Mouse (Mus musculus): ENCODE data around the gene Casc1. TPM values are rescaled to one million over a fixed set of nuclear protein-coding genes. Genes with fewer than 3 reads are reported as not detected.

The Casc1 gene
- polyA plus RNA-seq, 2 experiments, result 0.41 to 0.93 TPM

- TF ChIP-seq POLR2A (IDR thresholded peaks at IDR 0.05; ENCODE audit: borderline replicate concordance, extremely low read depth, insufficient read depth, insufficient read length), result no peak
- Histone ChIP-seq H3K9me3 (ENCODE audit: control insufficient read depth, low read length) (no peaks in the 10 kb centered on the region), H3K4me2 (replicated peaks; ENCODE audit: low read depth, low read length, severe bottlenecking) (no peak overlapping the region), H3K4me3 (replicated peaks; ENCODE audit: low read length) (no peak overlapping the region), H3K27me3 (ENCODE audit: control insufficient read depth, insufficient read depth, low read length) (no peaks in the 10 kb centered on the region), H3K9ac (ENCODE audit: low read depth, low read length, severe bottlenecking) (no peak overlapping the region), H3K4me1 (ENCODE audit: control insufficient read depth, insufficient read depth, low read length) (peaks cover 35% of the 10 kb centered on the region), H3K36me3 (ENCODE audit: control insufficient read depth, insufficient read depth, low read length) (no peaks in the 10 kb centered on the region), H3K27ac (replicated peaks; ENCODE audit: low read depth, low read length) (no peak overlapping the region)
- 72% methylated on average over 14 of the region's 14 CpGs for WGBS
- ATAC-seq (ENCODE audit: low FRiP score, low read depth), result no peak
- no peak for DNase-seq (ENCODE audit: low spot score)
These were observed 38.8 kb downstream of the Casc1 start for GRCm38 (mm10) chr6:145171892-145172606.

- Histone ChIP-seq H3K4me3 (replicated peaks; ENCODE audit: low read length) (no peak overlapping the region), H3K36me3 (ENCODE audit: control insufficient read depth, insufficient read depth, low read length) (no peaks in the 10 kb centered on the region), H3K9ac (ENCODE audit: low read depth, low read length, severe bottlenecking) (no peak overlapping the region), H3K27ac (replicated peaks; ENCODE audit: low read depth, low read length) (no peak overlapping the region), H3K9me3 (ENCODE audit: control insufficient read depth, low read length) (no peaks in the 10 kb centered on the region), H3K27me3 (ENCODE audit: control insufficient read depth, insufficient read depth, low read length) (no peaks in the 10 kb centered on the region), H3K4me1 (ENCODE audit: control insufficient read depth, insufficient read depth, low read length) (no peaks in the 10 kb centered on the region), H3K4me2 (replicated peaks; ENCODE audit: low read depth, low read length, severe bottlenecking) (no peak overlapping the region)
- 58% methylated on average over 5 of the region's 5 CpGs for WGBS
- ATAC-seq (ENCODE audit: low FRiP score, low read depth), result no peak
- DNase-seq (ENCODE audit: low spot score), result no peak
- TF ChIP-seq POLR2A (IDR thresholded peaks at IDR 0.05; ENCODE audit: borderline replicate concordance, extremely low read depth, insufficient read depth, insufficient read length), result no peak
These were observed 50.2 kb downstream of the Casc1 start for GRCm38 (mm10) chr6:145160581-145160980.

GRCm38 (mm10) chr6:145158619-145159018, 52.2 kb downstream of the Casc1 start:
- Histone ChIP-seq H3K9me3 (ENCODE audit: control insufficient read depth, low read length) (no peaks in the 10 kb centered on the region), H3K4me3 (replicated peaks; ENCODE audit: low read length) (no peak overlapping the region), H3K9ac (ENCODE audit: low read depth, low read length, severe bottlenecking) (no peak overlapping the region), H3K4me2 (replicated peaks; ENCODE audit: low read depth, low read length, severe bottlenecking) (no peak overlapping the region), H3K4me1 (ENCODE audit: control insufficient read depth, insufficient read depth, low read length) (no peaks in the 10 kb centered on the region), H3K27me3 (ENCODE audit: control insufficient read depth, insufficient read depth, low read length) (no peaks in the 10 kb centered on the region), H3K36me3 (ENCODE audit: control insufficient read depth, insufficient read depth, low read length) (no peaks in the 10 kb centered on the region), H3K27ac (replicated peaks; ENCODE audit: low read depth, low read length) (no peak overlapping the region)
- no peak for DNase-seq (ENCODE audit: low spot score)
- ATAC-seq (ENCODE audit: low FRiP score, low read depth), result no peak
- 53% methylated on average over 4 of the region's 4 CpGs for WGBS
- no peak for TF ChIP-seq POLR2A (IDR thresholded peaks at IDR 0.05; ENCODE audit: borderline replicate concordance, extremely low read depth, insufficient read depth, insufficient read length)

GRCm38 (mm10) chr6:145149054-145149453, 61.8 kb downstream of the Casc1 start:
- Histone ChIP-seq H3K27ac (replicated peaks; ENCODE audit: low read depth, low read length) (no peak overlapping the region), H3K27me3 (ENCODE audit: control insufficient read depth, insufficient read depth, low read length) (no peaks in the 10 kb centered on the region), H3K4me2 (replicated peaks; ENCODE audit: low read depth, low read length, severe bottlenecking) (no peak overlapping the region), H3K4me1 (ENCODE audit: control insufficient read depth, insufficient read depth, low read length) (no peaks in the 10 kb centered on the region), H3K36me3 (ENCODE audit: control insufficient read depth, insufficient read depth, low read length) (no peaks in the 10 kb centered on the region), H3K4me3 (replicated peaks; ENCODE audit: low read length) (no peak overlapping the region), H3K9me3 (ENCODE audit: control insufficient read depth, low read length) (no peaks in the 10 kb centered on the region), H3K9ac (ENCODE audit: low read depth, low read length, severe bottlenecking) (no peak overlapping the region)
- ATAC-seq (ENCODE audit: low FRiP score, low read depth) (no peak), DNase-seq (ENCODE audit: low spot score) (no peak)
- 54% methylated on average over 9 of the region's 9 CpGs for WGBS
- TF ChIP-seq POLR2A (IDR thresholded peaks at IDR 0.05; ENCODE audit: borderline replicate concordance, extremely low read depth, insufficient read depth, insufficient read length), result no peak

GRCm38 (mm10) chr6:145147716-145148115, 63.1 kb downstream of the Casc1 start:
- ATAC-seq (ENCODE audit: low FRiP score, low read depth) (no peak), DNase-seq (ENCODE audit: low spot score) (no peak)
- Histone ChIP-seq H3K9ac (ENCODE audit: low read depth, low read length, severe bottlenecking) (no peak overlapping the region), H3K27ac (replicated peaks; ENCODE audit: low read depth, low read length) (no peak overlapping the region), H3K27me3 (ENCODE audit: control insufficient read depth, insufficient read depth, low read length) (no peaks in the 10 kb centered on the region), H3K4me3 (replicated peaks; ENCODE audit: low read length) (no peak overlapping the region), H3K9me3 (ENCODE audit: control insufficient read depth, low read length) (no peaks in the 10 kb centered on the region), H3K4me1 (ENCODE audit: control insufficient read depth, insufficient read depth, low read length) (no peaks in the 10 kb centered on the region), H3K36me3 (ENCODE audit: control insufficient read depth, insufficient read depth, low read length) (no peaks in the 10 kb centered on the region), H3K4me2 (replicated peaks; ENCODE audit: low read depth, low read length, severe bottlenecking) (no peak overlapping the region)
- 61% methylated on average over 16 of the region's 16 CpGs for WGBS
- no peak for TF ChIP-seq POLR2A (IDR thresholded peaks at IDR 0.05; ENCODE audit: borderline replicate concordance, extremely low read depth, insufficient read depth, insufficient read length)
